Mouse (Mus musculus): ENCODE measurements at regions not wholly inside any gene's neighbourhood (a gene's known extent, or its start where the extent isn't known, plus 50 kb on each side); places are given as distances from the start of the nearest gene placed in this dataset.

DNA sequence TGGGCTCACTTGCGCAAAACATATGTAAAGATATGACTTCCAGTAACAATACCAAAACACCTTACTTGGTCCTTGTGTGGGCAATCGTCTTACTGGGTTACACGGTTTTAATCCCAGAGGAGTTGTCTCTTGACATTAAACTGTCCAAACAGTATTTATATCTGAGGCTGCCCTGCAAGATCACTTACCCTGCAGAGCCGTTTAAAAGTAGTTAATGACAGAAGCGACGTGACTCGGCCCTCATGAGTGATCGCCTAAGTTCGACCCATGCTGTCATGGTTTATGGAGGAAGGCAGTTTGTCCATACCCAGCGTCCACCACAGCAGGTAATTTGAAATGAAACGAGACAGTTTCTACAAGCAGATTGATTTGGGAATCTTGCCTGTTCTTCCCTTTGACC, 90.3 kb downstream of the Zfp281 start:
- 90% methylated on average over 11 of the region's 11 CpGs for WGBS
- H3K27ac ChIP-seq (ENCODE audit: low read depth, low read length) = no peak overlapping the region
- no peaks in the 10 kb centered on the region for H3K36me3 ChIP-seq (ENCODE audit: insufficient read depth)
- no peak for TF ChIP-seq CTCF (IDR thresholded peaks at IDR 0.05; ENCODE audit: low read depth)
- H3K4me1 ChIP-seq (ENCODE audit: insufficient read depth) = 0 out of 2 replicates have a peak, but pooled peaks cover 3% of the 10 kb centered on the region
- H3K4me3 ChIP-seq (ENCODE audit: low read depth, low read length) = no peak overlapping the region
- ATAC-seq (no peak), DNase-seq (no peak)
- H3K9me3 ChIP-seq (ENCODE audit: low read length) = no peaks in the 10 kb centered on the region
- H3K27me3 ChIP-seq (ENCODE audit: insufficient read depth, low read length) = no peaks in the 10 kb centered on the region
- no peak overlapping the region for H3K4me2 ChIP-seq (ENCODE audit: low read depth)
- no peak overlapping the region for H3K9ac ChIP-seq

DNA sequence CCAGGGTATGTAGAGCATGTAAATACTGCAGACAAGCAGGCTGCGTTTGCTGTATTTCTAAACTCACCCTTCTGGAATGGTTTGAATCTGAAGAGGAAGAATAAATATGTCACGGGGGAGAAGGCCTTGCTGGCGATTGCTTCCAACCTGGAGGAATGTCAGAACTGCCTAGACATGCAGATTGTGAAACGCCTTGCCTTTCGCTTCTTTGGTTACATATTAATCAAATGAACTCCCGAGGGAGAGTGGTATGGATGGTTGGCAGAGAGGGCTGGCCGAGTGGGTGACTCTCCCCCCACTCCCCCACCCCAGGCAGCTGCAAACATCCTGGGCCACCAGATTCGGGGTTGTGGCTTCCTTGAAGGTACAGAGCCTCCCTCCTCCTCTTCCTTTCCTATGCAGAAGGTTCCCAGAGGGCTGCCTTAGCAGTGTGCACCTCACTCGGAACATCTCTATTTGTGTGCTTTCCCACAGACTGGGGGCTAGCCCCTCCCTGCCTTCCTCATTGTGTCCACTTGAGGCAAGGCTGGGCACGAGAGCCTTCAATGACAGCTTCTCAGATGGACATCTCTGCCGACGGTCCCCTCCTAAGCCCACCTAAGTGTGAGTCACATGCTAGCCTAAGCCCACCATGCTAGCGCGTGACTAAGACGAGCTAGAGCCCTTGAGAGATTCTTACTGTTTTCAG, 93.3 kb downstream of the Zfp281 start:
- Histone ChIP-seq H3K36me3 (ENCODE audit: insufficient read depth) (no peaks in the 10 kb centered on the region), H3K27me3 (ENCODE audit: insufficient read depth, low read length) (no peaks in the 10 kb centered on the region), H3K9me3 (ENCODE audit: low read length) (no peaks in the 10 kb centered on the region), H3K9ac (no peak overlapping the region), H3K4me1 (ENCODE audit: insufficient read depth) (0 out of 2 replicates have a peak, but pooled peaks cover 3% of the 10 kb centered on the region), H3K4me2 (ENCODE audit: low read depth) (no peak overlapping the region), H3K27ac (ENCODE audit: low read depth, low read length) (no peak overlapping the region), H3K4me3 (ENCODE audit: low read depth, low read length) (no peak overlapping the region)
- WGBS = 65% methylated on average over 15 of the region's 15 CpGs
- ATAC-seq (no peak), DNase-seq (no peak)
- no peak for TF ChIP-seq CTCF (IDR thresholded peaks at IDR 0.05; ENCODE audit: low read depth)

- no peaks in the 10 kb centered on the region for H3K4me1 ChIP-seq (ENCODE audit: insufficient read depth)
- no peak overlapping the region for H3K4me3 ChIP-seq (ENCODE audit: low read depth, low read length)
- 90% methylated on average over 13 of the region's 13 CpGs for WGBS
- H3K9ac ChIP-seq = no peak overlapping the region
- no peaks in the 10 kb centered on the region for H3K27me3 ChIP-seq (ENCODE audit: insufficient read depth, low read length)
- H3K9me3 ChIP-seq (ENCODE audit: low read length) = no peaks in the 10 kb centered on the region
- no peak overlapping the region for H3K27ac ChIP-seq (ENCODE audit: low read depth, low read length)
- no peaks in the 10 kb centered on the region for H3K36me3 ChIP-seq (ENCODE audit: insufficient read depth)
- no peak for ATAC-seq
- no peak overlapping the region for H3K4me2 ChIP-seq (ENCODE audit: low read depth)
- no peak for DNase-seq
- no peak for TF ChIP-seq CTCF (IDR thresholded peaks at IDR 0.05; ENCODE audit: low read depth)
Observed at GRCm38 (mm10) chr1:136723839-136724443, 99.2 kb downstream of the Zfp281 start.

DNA sequence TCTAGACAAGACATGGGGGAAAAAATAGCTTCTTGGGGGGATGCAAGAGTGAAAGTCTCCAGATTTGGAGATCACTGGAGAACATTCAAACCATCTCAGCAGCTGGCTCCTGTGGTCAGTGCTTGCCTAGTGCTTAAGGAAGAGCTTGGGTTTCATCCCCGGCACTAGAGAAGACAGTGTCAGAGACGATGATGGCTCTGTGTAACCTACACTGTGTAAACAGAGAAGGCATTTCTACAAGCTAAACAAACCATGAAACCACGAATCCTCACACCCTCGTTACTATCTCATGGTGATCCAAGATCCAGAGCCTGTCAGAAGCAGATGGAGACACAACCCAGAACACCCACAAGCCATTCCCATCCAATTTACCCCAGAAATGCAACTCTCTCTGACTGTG, 100.5 kb downstream of the Zfp281 start:
- DNase-seq (no peak), ATAC-seq (no peak)
- no peak overlapping the region for H3K9ac ChIP-seq
- no peaks in the 10 kb centered on the region for H3K36me3 ChIP-seq (ENCODE audit: insufficient read depth)
- WGBS = 76% methylated on average over 4 of the region's 4 CpGs
- no peak for TF ChIP-seq CTCF (IDR thresholded peaks at IDR 0.05; ENCODE audit: low read depth)
- H3K27ac ChIP-seq (ENCODE audit: low read depth, low read length) = no peak overlapping the region
- H3K4me2 ChIP-seq (ENCODE audit: low read depth) = no peak overlapping the region
- H3K4me1 ChIP-seq (ENCODE audit: insufficient read depth) = no peaks in the 10 kb centered on the region
- no peaks in the 10 kb centered on the region for H3K27me3 ChIP-seq (ENCODE audit: insufficient read depth, low read length)
- no peak overlapping the region for H3K4me3 ChIP-seq (ENCODE audit: low read depth, low read length)
- H3K9me3 ChIP-seq (ENCODE audit: low read length) = no peaks in the 10 kb centered on the region

DNA sequence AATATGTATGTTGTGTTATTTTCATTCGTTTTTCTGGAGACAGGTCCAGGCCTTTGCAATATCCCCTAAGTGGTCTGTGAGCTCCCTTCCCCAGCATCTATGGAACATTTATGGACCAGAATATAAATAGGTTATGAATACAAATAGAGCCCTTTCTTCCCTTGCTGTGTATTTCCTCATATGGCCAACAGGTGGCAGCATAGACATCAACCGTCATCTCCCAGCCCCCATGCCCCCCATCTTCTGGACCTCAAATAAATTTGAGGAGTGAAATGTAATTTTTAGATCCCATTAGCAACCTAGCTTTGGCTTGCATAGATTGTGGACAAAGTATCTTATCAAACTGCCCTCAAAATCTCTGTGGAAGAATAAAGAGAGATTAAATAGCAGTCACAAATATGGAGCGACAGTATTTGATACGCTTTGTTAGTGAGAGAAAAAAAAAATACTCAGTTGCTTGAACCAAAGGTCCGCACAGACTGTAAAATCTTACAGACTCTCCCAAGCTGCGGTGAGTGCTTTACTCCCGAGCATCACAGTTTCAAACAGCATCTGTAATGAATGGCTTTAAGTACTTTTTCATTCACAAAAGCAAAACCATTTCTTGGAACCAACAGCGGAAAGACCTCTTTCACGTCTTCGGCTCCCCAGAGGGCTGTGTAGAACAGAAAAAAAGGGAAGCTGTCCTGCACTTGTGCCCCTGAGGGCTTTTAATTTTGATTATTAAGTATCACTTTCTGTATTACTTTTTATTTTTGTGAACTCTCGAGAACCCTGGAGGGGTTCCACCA, 101.6 kb downstream of the Zfp281 start:
- ATAC-seq = no peak
- no peak overlapping the region for H3K27ac ChIP-seq (ENCODE audit: low read depth, low read length)

DNA sequence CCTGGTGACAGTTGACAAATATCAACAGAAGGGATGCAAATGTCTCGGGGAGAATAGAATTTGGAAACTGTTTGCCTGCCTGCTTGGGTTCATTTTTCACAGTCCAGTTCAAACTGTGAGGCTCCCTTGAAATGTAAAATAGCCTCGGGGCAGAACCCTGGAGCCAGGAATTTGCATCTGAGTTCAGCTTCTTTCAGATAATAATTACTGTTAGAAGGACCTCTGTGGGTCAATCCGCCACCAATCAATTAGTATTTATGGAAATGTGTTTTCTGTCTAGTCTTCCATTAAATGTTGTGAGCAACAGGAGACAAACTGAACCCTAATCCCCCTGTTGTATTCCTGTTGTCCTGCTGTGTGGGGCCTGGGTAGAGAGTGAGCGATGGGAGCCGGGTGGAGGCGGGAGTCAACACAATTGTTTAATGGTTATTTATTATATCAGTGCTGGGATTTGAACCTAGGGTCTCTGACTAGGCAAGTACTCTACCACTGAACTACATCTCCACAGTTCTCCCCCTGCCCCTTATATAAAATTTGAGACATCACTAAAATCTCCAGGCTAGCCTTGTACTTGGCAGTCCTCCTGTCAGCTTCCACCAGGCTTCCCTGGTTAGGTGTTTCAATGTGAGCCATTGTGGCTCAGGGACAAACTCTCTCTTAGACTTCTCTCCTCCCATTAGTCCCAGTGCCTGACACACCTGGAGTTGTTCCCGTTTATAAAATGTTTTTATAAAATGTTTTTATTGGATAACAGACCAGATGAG, 103.3 kb downstream of the Zfp281 start:
- Histone ChIP-seq H3K4me1 (ENCODE audit: insufficient read depth) (no peaks in the 10 kb centered on the region), H3K27me3 (ENCODE audit: insufficient read depth, low read length) (no peaks in the 10 kb centered on the region), H3K27ac (ENCODE audit: low read depth, low read length) (no peak overlapping the region), H3K9me3 (ENCODE audit: low read length) (no peaks in the 10 kb centered on the region), H3K9ac (no peak overlapping the region), H3K4me2 (ENCODE audit: low read depth) (no peak overlapping the region), H3K4me3 (ENCODE audit: low read depth, low read length) (no peak overlapping the region), H3K36me3 (ENCODE audit: insufficient read depth) (no peaks in the 10 kb centered on the region)
- ATAC-seq (no peak), DNase-seq (no peak)
- 24% methylated on average over 7 of the region's 7 CpGs for WGBS
- no peak for TF ChIP-seq CTCF (IDR thresholded peaks at IDR 0.05; ENCODE audit: low read depth)

More for the DNA sequence above, 101.6 kb downstream of the Zfp281 start:
- Histone ChIP-seq H3K27me3 (ENCODE audit: insufficient read depth, low read length) (no peaks in the 10 kb centered on the region), H3K9me3 (ENCODE audit: low read length) (no peaks in the 10 kb centered on the region), H3K4me2 (ENCODE audit: low read depth) (no peak overlapping the region), H3K4me1 (ENCODE audit: insufficient read depth) (no peaks in the 10 kb centered on the region), H3K4me3 (ENCODE audit: low read depth, low read length) (no peak overlapping the region), H3K9ac (no peak overlapping the region), H3K36me3 (ENCODE audit: insufficient read depth) (no peaks in the 10 kb centered on the region)
- TF ChIP-seq CTCF (IDR thresholded peaks at IDR 0.05; ENCODE audit: low read depth) = peak; percentile 69
- WGBS = 43% methylated on average over 11 of the region's 11 CpGs
- DNase-seq = peak; percentile 45
